Mouse (Mus musculus) urinary bladder, postnatal 10 days (tissue): Measurements from ENCODE around the gene Aqp12.

ENCODE experiments used
- DNase-seq: peaks from one replicate; pipeline ENCODE4 v3.0.0; 2022; ENCODE audit warnings: low spot score

The Aqp12 gene

DNA sequence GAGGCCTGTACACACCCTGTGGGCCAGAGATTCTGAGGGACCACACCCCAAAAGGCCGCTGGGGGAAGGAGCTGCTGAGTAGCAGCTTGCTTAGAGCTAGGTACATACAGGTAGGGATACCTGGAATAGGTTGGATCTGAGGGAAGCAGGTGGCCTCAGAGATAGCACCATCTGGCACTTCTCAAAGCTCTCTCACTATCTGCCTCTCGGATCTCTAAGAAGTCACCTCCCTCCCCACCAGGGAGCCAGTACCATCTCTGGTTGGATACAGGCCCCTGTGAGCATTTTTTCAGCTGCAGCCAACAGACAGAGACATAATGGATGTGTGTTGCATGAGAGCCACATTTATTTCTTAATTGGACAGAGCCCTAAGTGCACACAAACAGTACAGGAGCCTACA is 9.0 kb downstream of the Aqp12 start:
- no peak for DNase-seq

DNA sequence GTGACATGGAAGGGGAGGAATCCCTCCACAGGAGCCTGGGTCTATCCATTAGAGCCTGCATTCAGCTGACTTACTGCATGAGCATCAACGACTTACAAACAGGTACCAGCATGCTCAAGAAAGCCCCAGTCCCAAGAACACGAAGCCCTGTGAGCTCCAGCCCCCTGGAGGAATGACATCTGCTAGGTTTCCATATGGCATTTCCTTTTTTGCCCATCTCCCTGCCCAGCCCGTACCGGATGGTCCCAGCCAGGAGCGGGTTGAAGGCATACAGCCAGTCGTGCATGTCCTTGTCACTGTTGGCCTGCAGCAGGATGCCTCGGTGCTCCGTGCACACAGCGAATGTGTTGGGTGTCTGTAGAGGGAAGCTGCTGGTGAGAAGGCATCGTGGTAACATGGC is 12.6 kb downstream of the Aqp12 start:
- no peak for DNase-seq

DNA sequence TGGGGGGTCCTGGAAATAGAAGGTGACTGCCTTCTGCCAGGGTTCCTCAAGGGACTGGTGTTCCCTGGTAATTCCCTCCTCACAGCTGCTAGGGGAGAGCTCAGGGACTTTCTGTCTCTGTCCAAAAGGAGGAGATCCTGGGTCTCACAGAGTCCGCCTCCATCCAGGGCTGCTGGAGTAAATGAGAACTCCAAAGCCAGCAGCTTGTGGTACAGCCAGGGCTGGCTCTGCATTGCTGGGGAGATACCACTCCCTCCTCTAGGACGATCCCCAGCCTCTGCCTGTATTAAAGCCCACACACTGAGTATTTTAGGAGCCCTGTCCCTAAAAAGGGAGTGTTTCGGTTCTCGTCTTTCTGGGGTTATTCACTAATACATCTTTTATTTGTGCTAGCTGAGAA is 14.5 kb downstream of the Aqp12 start:
- DNase-seq = no peak

DNA sequence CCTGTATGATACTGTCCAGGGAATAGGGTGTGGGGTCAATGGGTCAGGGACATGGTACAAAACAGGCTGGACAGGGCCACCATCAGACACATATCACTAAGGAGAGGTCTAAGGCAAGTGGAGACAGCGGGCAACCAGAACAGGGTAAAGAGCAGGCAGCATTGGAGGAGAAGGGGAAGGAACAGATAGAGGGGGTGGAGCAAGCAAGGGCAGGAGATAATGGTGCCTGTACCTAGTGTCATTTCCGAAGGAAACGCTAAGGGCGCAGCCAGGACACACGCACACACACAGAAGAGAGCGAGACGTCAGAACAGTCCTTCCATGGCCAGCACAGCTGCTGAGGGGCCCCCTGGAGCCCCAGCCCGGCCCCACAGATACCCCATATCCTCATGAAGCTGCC is 20.5 kb downstream of the Aqp12 start:
- no peak for DNase-seq

DNA sequence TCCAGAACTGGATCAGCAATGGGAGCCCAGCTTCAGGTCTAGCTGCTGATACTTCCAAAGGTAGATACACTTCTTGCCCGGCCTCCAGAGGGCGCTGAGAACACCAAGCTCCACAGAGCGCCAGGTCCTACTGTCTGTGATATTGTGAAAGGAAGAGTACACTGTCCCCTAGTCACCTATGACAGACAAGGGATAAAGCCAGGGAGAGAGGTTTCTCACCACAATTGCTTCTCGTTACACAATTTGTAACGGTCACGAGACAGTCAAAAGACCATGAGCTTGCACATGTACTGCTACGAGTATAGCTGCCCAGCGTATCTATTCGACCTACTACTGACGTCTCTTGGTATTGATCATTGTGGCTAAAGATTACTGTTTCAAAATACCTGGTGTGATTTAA is 23.3 kb downstream of the Aqp12 start:
- no peak for DNase-seq

DNA sequence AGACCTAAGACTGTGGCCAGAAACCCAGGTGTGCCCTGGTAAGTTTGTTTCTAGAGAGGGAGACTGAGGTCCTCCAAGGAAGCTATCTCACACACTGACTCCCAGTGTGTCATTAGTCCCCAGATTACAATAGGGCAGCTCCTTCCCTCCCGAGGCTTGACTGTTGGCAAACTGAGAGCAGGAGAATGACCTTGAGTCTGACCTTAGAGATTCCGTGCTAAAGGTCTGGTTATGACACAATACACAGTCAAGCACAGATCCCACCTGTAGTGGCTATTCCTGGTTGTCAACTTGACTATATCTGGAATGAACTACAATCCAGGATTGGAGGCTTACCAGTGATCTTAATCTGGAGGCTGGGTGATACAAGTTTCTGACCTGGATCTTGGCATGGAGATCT is 23.9 kb downstream of the Aqp12 start:
- no peak for DNase-seq

DNA sequence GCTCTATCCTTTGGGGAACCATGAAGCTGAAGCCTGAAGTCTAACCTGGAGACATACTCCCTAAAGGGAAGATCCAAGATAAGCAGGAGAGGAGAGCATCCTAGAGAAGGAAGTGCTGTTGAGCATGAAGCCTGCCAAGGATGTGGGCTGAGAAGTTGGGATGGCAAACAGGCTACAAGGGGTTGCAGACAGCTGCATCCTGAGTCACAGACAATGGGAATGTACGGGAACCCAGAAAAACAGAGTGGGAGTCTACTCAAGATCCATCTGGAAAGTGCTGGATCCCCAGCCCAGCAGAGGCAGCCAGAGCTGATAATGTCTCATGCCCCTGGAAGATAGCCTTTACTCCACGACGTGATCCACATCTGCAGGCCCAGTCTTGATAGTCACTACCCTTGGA is 25.1 kb downstream of the Aqp12 start:
- DNase-seq = no peak

DNA sequence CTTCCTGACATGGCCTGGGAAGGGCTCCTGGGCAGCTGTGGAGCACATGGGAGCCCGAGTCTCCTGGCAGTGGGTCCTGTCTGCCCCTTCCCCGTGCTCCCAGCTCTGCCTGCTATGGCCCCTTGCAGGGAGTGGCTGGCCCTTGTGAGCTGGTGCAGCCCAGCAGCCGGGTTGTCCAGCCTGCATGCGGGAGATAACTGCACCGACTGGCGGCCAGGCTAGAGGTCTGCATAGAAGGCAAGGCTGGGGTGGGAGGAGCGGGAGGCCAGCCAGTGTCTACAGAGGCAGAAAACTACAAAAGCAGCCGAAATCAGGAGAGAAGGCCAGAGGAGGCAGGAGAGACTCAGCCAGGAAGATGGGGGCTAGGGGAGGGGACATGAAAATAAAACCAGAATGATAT is 27.9 kb downstream of the Aqp12 start:
- DNase-seq = no peak

DNA sequence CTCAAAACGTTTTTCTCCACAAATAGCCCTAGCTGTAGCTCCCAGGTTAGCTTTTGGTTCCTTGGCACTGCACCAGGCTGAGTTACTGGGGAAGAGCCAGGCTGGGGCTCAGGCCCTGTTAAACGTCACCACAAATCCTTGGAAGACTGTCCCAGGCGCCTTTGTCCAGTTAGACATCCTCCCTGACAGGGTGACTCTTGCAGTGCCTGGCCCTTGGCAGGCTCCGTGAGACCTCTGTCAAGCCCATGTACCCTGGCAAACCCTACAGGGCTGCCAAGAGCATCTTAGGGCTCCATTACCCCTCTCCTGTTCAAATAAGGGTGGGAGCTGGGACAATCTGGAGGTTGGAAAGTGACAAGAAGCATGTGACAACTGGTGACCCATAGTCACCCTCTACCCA is 29.8 kb downstream of the Aqp12 start:
- no peak for DNase-seq

DNA sequence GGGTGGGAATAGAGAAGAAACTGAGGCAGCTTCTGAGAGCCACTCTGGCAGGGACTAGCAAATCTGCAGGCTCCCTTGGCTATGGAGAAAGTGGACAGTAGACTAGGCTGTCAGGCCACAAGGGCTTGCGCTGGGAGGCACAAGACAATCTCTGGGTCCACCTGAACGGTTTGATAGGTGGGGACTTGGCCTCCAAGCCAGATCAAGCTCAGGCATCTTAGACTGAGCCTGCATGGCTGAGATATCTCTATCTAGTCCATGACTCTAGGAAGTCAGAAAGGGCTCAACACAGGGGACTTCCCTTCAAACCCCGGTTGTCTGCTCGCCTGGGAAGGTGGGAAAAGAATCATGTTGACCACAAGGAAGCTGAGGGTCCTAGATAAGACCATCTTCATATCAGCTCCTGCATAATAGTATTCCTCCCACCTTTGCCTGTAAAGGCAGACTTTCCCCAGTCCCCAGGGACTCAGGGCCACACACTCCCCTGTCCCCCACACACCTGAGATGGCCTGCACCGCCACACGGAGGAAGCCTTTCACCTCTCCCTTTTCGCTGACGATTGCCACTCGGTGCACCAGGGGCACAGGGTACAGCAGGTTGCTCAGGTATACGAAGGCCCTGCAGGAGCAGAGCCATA is 40.1 kb downstream of the Aqp12 start:
- DNase-seq = no peak

DNA sequence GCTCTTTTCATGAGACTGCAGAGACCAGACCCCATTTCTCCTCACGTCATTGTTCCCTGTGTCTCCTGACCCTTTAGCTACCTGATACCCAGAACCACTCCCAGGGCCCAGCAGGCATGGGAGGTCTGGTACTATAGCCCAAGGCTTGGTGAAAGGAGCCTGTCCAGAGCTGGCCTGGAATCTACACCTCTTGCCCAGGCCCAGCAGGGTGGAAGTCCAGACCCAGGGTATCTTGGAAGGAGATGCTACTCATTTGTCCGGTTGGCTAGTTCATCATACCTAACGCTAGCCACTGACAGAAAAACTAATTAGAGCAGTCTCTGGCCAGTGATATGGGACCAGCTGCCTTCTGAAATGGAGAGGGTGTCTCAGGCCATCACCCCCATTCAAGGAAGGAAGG is 43.9 kb downstream of the Aqp12 start:
- DNase-seq = no peak

DNA sequence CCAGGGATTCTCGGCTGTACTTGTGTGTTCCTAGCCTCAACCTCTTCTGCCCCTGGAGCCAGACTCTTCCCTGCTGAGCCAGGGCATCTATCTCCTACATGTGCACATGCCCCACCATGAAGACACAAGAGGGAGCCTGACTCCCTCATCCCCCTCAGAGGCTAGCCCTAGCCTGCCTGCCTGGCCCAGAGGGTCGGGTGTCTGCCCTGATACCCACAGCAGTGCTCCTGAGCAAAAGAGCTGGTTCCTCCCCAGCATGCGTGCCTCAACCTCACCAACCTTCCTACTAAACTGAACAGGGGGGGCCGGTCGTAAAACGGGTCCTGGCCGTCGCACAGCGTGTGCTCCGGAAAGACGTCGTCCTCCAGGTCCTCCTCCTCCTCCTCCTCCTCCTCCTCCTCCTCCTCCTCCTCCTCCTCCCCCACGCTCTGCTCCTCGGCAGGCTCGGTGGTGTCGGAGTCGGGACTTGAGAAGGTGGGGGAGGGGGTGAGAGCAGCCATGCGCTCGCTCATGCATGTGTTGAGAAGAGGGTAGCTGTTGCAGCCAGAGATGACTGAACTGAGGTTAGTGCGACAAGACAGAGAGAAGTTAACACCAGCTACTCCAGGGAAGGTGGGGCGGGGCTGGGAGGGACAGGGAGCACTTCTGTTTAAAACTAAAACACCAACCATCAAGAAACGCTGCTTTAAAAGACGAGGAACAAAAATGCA is 45.1 kb downstream of the Aqp12 start:
- DNase-seq = no peak
